Mouse (Mus musculus) monocyte, adult 59 days (primary cell): ENCODE results near the gene Esp6. TPM values are rescaled to one million over a fixed set of nuclear protein-coding genes. Genes with fewer than 3 reads are reported as not detected.

ENCODE experiments used
- total RNA-seq, 2 experiments: library from RNA; stranded (reverse); gene quantifications; one replicate each; pipeline ENCODE4 v1.2.4; 2023

Esp6 gene
- total RNA-seq: not detected

GRCm38 (mm10) chr17:40561207-40561606 is at the start of gene Esp6:
Gene Esp6 (plus strand): TSS chr17:40561507.

DNA sequence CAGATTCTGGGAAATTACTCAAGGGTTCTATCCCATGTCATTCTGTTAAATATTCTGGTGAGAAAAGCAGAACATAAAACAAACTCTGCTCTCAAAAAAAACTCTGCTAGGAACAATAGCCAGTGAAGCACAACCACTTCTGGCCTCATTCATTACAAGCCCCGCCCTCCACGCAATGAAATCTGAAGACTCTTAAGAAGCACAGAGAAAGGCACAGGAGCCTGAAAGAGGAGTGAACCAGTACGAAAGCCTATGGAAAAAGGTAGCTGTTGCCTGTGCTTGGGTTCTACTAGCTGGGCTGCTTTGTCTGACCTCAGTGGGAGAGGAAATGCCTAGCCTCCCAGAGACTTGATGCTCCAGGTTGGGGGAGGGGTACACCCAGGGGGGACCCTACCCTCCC is 41.5 kb upstream of the Esp6 start, which contains the start of gene Esp8:
Gene Esp8, plus strand, starts transcription at position 205 of the 400 bp plus-strand sequence.

DNA sequence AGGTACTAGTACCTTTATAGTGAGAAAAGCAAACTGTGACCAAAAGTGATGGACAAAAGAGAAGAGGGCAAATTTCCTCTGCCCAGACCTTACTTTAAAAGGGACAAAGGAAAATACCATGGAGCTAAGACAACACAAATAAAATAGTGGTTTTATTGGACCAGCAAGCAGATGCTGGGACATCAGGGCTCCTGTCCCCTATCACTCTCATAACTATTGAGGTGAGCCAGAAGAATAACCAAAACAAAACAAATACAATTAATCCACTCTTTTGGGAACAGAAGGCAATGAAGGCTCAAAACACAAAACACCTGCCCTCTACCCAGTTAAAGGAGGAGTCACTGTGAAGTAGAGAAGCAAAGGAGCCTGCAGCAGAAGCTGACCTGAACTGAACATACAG is 37.0 kb downstream of the Esp6 start, which contains the start of gene Esp4:
Gene Esp4, plus strand, starts transcription at position 301 of the 400 bp plus-strand sequence.

Other genes with a start within 250 kb of the Esp6 start
- not detected for gene Crisp1, start 242.3 kb upstream of the Esp6 start, total RNA-seq
- not detected for gene Esp8, start 41.5 kb upstream of the Esp6 start, total RNA-seq
- not detected for gene Esp4, start 37.1 kb downstream of the Esp6 start, total RNA-seq
- not detected for gene Esp3, start 70.6 kb downstream of the Esp6 start, total RNA-seq
- gene Esp1, start 165.6 kb downstream of the Esp6 start, total RNA-seq: not detected
- gene Crisp2, start 245.5 kb downstream of the Esp6 start, total RNA-seq: not detected
- not detected for gene Rhag, start 249.6 kb downstream of the Esp6 start, total RNA-seq